Mouse (Mus musculus): ENCODE results near the gene Zfp280b. TPM values are rescaled to one million over a fixed set of nuclear protein-coding genes. Genes with fewer than 3 reads are reported as not detected.
"Not testable (repeated sequence)": the region's sequence is repeated elsewhere in the genome, so short reads cannot be mapped to it uniquely, and the experiment has no call there.

Gene Zfp280b
- 17.5 and 18.3 TPM in 2 replicates for polyA plus RNA-seq (2015; fragmentation: Nextera tagmentation; extraction: Ambion mirVana)

DNA sequence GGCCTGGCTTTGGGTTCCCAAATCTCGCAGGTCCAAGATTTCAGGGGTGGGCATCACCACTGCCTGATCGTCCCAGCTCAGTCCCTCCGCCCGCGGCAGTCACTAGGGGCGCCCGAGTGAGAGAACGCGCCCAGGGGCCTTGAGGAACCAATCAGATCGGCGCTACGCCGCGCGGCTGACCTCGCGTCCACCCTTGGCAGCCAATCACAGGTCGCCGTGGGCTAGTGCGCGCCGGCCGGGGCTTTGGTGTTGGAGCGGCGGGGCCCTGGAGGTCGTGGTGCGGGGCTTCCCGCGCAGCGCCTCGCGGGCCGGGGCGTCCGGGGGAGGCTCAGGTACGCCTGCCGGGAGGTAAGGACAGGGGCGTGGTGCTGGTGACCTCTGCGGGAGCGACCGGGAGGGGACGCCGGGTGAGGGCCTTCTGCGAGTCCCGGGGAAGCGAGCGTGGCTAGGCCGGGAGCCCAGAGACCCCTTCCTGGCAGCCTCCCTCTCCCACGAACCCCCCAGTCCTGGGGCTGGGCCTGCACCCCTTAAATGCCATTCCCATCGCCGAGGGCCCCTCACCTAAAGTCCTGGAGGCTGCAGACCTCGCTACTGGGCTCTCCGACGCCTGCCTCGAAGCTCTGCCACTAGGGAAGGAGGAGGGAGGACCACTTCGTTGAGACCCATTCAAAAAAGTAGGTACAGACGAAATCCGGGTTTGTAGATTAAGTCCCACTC is at the start of gene Zfp280b:
TSS of gene Zfp280b (plus strand) at position 249 of the 717 bp plus-strand sequence.
- peaks cover 8% of the 10 kb centered on the region; the same call in 1 of the 2 replicates for H3K4me1 ChIP-seq
- peak within 1 kb of the TSS; percentile 88 for H3K9ac ChIP-seq
- peak; percentile 97 for ATAC-seq (ENCODE audit: insufficient read depth, low FRiP score, low read depth)
- peak within 1 kb of the TSS; percentile 71 for H3K4me2 ChIP-seq
- H3K36me3 ChIP-seq: no peaks in the 10 kb centered on the region
- peak within 1 kb of the TSS; percentile 88 for H3K4me3 ChIP-seq (replicated peaks)
- under 1% methylated on average over 57 of the region's 58 CpGs for WGBS
- H3K27ac ChIP-seq: peak within 1 kb of the TSS; percentile 73
- H3K27me3 ChIP-seq (replicated peaks): no peaks in the 10 kb centered on the region
- H3K9me3 ChIP-seq: no peaks in the 10 kb centered on the region

- H3K27ac ChIP-seq: no peak overlapping the region
- 66% methylated on average over 4 of the region's 4 CpGs for WGBS
- no peaks in the 10 kb centered on the region for H3K4me1 ChIP-seq
- H3K9me3 ChIP-seq: no peaks in the 10 kb centered on the region
- H3K9ac ChIP-seq: no peak overlapping the region
- ATAC-seq (ENCODE audit: insufficient read depth, low FRiP score, low read depth): no peak
- H3K4me3 ChIP-seq (replicated peaks): no peak overlapping the region
- no peak overlapping the region for H3K4me2 ChIP-seq
- no peaks in the 10 kb centered on the region for H3K27me3 ChIP-seq (replicated peaks)
- no peaks in the 10 kb centered on the region for H3K36me3 ChIP-seq
These were observed 41.9 kb upstream of the Zfp280b start for GRCm38 (mm10) chr10:75990430-75991042.

- Histone ChIP-seq H3K36me3 (no peaks in the 10 kb centered on the region), H3K27ac (no peak overlapping the region), H3K4me3 (replicated peaks) (no peak overlapping the region), H3K27me3 (replicated peaks) (no peaks in the 10 kb centered on the region), H3K9me3 (no peaks in the 10 kb centered on the region), H3K4me1 (no peaks in the 10 kb centered on the region), H3K4me2 (no peak overlapping the region), H3K9ac (no peak overlapping the region)
- WGBS: 81% methylated on average over 15 of the region's 15 CpGs
- ATAC-seq (ENCODE audit: insufficient read depth, low FRiP score, low read depth): no peak
These were observed 38.7 kb upstream of the Zfp280b start for GRCm38 (mm10) chr10:75993616-75994240.

DNA sequence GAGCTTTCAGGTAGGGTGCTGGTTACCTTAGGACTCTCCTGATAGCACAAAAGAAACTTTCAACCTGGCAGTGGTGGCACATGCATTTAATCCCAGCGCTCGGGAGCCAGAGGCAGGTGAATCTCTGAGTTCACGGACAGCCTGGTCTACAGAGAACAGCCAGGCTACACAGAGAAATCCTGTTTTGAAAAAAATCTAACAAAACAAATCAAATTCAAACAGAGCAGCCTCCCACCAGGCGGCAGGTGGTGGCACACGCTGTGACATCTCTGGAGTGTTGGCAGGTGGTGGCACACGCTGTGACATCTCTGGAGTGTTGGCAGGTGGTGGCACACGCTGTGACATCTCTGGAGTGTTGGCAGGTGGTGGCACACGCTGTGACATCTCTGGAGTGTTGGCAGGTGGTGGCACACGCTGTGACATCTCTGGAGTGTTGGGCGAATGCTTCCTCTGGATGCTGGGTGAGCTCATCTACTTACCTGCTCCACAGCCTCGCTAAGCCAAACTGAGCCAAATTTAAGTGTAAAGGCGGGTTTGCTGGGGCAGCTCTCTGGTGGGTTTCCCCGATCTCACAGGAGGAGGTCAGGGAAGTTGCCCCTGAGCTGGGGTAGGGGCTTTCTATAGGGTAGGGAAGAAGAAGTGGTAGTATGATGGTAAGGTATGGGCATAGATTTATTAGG is 37.8 kb upstream of the Zfp280b start:
- H3K4me1 ChIP-seq; H3K4me3 ChIP-seq (replicated peaks); H3K9ac ChIP-seq; H3K4me2 ChIP-seq; H3K36me3 ChIP-seq; H3K27me3 ChIP-seq (replicated peaks); H3K9me3 ChIP-seq; H3K27ac ChIP-seq; ATAC-seq (ENCODE audit: insufficient read depth, low FRiP score, low read depth): not testable (repeated sequence)
- 82% methylated on average over 13 of the region's 13 CpGs for WGBS

- no peaks in the 10 kb centered on the region for H3K27me3 ChIP-seq (replicated peaks)
- H3K9me3 ChIP-seq: no peaks in the 10 kb centered on the region
- H3K4me2 ChIP-seq: no peak overlapping the region
- ATAC-seq (ENCODE audit: insufficient read depth, low FRiP score, low read depth): no peak
- H3K4me3 ChIP-seq (replicated peaks): no peak overlapping the region
- 81% methylated on average over 11 of the region's 11 CpGs for WGBS
- no peak overlapping the region for H3K9ac ChIP-seq
- no peaks in the 10 kb centered on the region for H3K36me3 ChIP-seq
- H3K4me1 ChIP-seq: no peaks in the 10 kb centered on the region
- no peak overlapping the region for H3K27ac ChIP-seq
These were observed 37.0 kb upstream of the Zfp280b start for GRCm38 (mm10) chr10:75995463-75995862.

- H3K27me3 ChIP-seq (replicated peaks): no peaks in the 10 kb centered on the region
These were observed 36.1 kb upstream of the Zfp280b start for GRCm38 (mm10) chr10:75996315-75996714.

DNA sequence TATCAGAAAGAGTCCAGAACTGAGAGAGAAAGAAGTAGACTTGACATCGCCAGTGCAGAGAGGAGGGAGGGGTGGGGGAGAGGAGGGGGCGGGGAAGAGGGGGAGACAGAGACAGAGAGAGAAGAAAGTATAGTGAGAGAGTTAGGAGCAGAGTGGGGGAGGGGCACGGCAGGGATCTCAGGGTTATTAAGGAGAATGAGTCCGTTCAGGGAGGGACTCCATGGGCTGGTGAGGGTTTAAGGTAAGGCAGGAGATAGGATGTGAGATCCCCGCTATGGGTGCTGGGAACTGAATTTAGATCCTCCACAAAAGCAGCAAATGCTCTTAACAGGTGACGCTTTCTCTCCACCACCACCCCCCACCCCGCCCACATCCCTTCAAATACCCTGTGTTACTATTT is 31.3 kb upstream of the Zfp280b start:
- Histone ChIP-seq H3K9ac (no peak overlapping the region), H3K27ac (no peak overlapping the region), H3K4me2 (no peak overlapping the region), H3K4me3 (replicated peaks) (no peak overlapping the region), H3K36me3 (no peaks in the 10 kb centered on the region), H3K4me1 (no peaks in the 10 kb centered on the region), H3K9me3 (no peaks in the 10 kb centered on the region), H3K27me3 (replicated peaks) (no peaks in the 10 kb centered on the region)
- WGBS: 26% methylated on average over 7 of the region's 7 CpGs
- no peak for ATAC-seq (ENCODE audit: insufficient read depth, low FRiP score, low read depth)

More at GRCm38 (mm10) chr10:75996315-75996714, 36.1 kb upstream of the Zfp280b start:
- H3K36me3 ChIP-seq: no peaks in the 10 kb centered on the region
- no peak overlapping the region for H3K9ac ChIP-seq
- no peak for ATAC-seq (ENCODE audit: insufficient read depth, low FRiP score, low read depth)
- no peaks in the 10 kb centered on the region for H3K9me3 ChIP-seq
- H3K4me2 ChIP-seq: no peak overlapping the region
- no peaks in the 10 kb centered on the region for H3K4me1 ChIP-seq
- H3K4me3 ChIP-seq (replicated peaks): no peak overlapping the region
- no peak overlapping the region for H3K27ac ChIP-seq
- WGBS: 23% methylated on average over 3 of the region's 3 CpGs

DNA sequence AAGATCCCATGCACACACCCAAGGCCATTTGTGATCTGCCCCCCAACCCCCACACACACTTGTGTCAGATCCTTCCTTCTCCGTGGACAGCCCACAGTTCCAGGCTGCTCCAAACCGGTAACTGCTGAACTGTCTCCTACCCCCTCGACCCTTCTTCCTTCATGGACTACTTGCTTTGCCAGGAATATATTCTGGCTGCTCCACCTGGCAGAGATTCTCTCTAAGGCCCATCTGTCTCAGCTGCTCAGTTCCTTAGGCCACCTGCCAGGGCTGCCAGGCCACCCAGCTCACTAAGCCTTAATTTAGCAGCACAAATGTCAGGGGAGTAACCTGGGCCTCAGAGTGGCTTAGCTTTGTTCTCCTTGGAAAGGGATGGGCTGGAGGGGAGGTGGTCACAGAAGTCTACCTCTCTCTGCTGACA is 30.3 kb upstream of the Zfp280b start:
- Histone ChIP-seq H3K4me2 (no peak overlapping the region), H3K9ac (no peak overlapping the region), H3K27me3 (replicated peaks) (no peaks in the 10 kb centered on the region), H3K36me3 (no peaks in the 10 kb centered on the region), H3K4me1 (no peaks in the 10 kb centered on the region), H3K4me3 (replicated peaks) (no peak overlapping the region), H3K27ac (no peak overlapping the region), H3K9me3 (no peaks in the 10 kb centered on the region)
- 20% methylated on average over 3 of the region's 3 CpGs for WGBS
- ATAC-seq (ENCODE audit: insufficient read depth, low FRiP score, low read depth): no peak

DNA sequence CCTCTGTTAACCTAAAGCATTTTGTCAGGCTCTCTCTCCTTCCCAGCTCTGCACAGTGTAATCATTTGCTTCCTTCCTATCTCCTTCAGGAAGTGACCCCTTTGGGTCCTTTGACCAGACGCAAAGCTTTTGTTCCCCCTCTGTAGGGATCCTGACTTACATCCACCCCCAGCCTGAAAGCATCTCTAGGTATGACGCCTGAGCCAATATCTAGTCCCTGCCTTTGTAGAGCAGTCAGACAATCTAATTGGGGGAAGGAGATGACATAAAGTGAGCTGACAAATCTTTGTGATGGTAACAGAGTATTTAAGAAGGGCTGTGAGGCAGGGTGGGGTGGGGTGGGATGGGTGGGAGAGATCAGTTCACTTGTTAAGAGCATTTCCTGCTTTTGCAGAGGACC is 29.8 kb upstream of the Zfp280b start:
- Histone ChIP-seq H3K36me3 (no peaks in the 10 kb centered on the region), H3K27me3 (replicated peaks) (no peaks in the 10 kb centered on the region), H3K4me1 (no peaks in the 10 kb centered on the region), H3K27ac (no peak overlapping the region), H3K9me3 (no peaks in the 10 kb centered on the region), H3K9ac (no peak overlapping the region), H3K4me3 (replicated peaks) (no peak overlapping the region), H3K4me2 (no peak overlapping the region)
- WGBS: 49% methylated on average over 2 of the region's 2 CpGs
- ATAC-seq (ENCODE audit: insufficient read depth, low FRiP score, low read depth): no peak

DNA sequence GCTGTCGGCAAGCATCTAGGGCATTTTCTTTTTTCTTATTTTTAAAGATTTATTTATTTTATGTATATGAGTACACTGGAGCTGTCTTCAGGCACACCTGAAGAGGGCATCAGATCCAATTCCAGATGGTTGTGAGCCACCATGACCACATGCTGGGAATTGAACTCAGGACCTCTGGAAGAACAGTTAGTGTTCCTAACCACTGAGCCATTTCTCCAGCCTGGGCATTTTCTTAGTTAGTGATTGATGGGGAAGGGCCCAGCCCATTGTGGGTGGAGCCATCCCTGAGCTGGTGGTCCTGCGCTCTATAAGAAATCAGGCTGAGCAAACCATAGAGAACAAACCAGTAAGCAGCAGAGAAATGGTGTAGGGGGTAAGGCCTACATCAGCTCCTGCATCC is 29.2 kb upstream of the Zfp280b start:
- Histone ChIP-seq H3K4me2 (no peak overlapping the region), H3K9me3 (no peaks in the 10 kb centered on the region), H3K4me3 (replicated peaks) (no peak overlapping the region), H3K36me3 (no peaks in the 10 kb centered on the region), H3K9ac (no peak overlapping the region), H3K27ac (no peak overlapping the region), H3K4me1 (no peaks in the 10 kb centered on the region), H3K27me3 (replicated peaks) (no peaks in the 10 kb centered on the region)
- no peak for ATAC-seq (ENCODE audit: insufficient read depth, low FRiP score, low read depth)
- WGBS: 96% methylated on average over 2 of the region's 2 CpGs

DNA sequence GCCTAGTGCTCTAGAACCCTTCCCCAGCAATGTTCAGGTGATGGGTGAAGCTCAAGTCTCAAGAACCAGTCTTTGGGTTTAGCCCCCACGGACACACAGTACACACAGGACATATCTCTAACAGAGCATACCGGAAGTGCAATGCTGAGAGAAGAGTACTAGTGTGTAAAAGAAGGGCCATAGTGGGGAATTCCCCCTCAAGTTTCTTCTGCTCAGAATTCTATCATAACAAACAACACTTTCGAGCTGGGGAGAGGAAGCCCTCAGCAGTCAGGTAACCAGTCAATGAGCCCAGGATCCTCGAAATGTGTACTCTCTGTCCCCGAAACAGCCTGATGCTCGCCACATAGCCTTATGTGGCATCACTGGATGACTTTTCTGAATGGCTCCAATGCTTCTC is 26.1 kb upstream of the Zfp280b start:
- Histone ChIP-seq H3K9me3 (no peaks in the 10 kb centered on the region), H3K4me3 (replicated peaks) (no peak overlapping the region), H3K27me3 (replicated peaks) (no peaks in the 10 kb centered on the region), H3K9ac (no peak overlapping the region), H3K36me3 (no peaks in the 10 kb centered on the region), H3K4me1 (no peaks in the 10 kb centered on the region), H3K4me2 (no peak overlapping the region), H3K27ac (no peak overlapping the region)
- 85% methylated on average over 6 of the region's 6 CpGs for WGBS
- ATAC-seq (ENCODE audit: insufficient read depth, low FRiP score, low read depth): no peak

DNA sequence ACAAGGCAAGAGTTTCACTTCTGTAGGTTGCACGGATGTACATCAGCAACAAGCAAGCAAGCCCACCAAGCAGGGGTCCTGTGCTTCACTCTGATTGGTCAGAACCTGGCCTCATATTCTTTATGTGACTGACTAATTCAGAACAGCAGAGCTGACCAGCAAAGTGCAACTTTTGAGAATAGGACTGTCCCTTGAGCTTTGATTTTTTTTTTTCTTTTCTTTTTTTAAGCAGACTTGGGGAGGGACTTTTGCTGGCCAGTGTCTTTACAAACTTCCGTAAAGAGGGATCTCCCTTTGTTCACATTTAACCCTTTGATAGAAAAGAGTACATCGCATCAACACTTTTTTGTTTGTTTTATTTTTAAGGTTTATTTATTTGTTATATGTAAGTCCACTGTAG is 22.6 kb upstream of the Zfp280b start:
- H3K9me3 ChIP-seq: no peaks in the 10 kb centered on the region
- H3K36me3 ChIP-seq: no peaks in the 10 kb centered on the region
- no peak overlapping the region for H3K4me3 ChIP-seq (replicated peaks)
- ATAC-seq (ENCODE audit: insufficient read depth, low FRiP score, low read depth): no peak
- no peaks in the 10 kb centered on the region for H3K27me3 ChIP-seq (replicated peaks)
- WGBS: 79% methylated on average over 3 of the region's 3 CpGs
- H3K27ac ChIP-seq: no peak overlapping the region
- H3K4me1 ChIP-seq: no peaks in the 10 kb centered on the region
- H3K4me2 ChIP-seq: no peak overlapping the region
- H3K9ac ChIP-seq: no peak overlapping the region
